8 mouse cellular contexts compared by ENCODE assay signal in the genomic region with DNA sequence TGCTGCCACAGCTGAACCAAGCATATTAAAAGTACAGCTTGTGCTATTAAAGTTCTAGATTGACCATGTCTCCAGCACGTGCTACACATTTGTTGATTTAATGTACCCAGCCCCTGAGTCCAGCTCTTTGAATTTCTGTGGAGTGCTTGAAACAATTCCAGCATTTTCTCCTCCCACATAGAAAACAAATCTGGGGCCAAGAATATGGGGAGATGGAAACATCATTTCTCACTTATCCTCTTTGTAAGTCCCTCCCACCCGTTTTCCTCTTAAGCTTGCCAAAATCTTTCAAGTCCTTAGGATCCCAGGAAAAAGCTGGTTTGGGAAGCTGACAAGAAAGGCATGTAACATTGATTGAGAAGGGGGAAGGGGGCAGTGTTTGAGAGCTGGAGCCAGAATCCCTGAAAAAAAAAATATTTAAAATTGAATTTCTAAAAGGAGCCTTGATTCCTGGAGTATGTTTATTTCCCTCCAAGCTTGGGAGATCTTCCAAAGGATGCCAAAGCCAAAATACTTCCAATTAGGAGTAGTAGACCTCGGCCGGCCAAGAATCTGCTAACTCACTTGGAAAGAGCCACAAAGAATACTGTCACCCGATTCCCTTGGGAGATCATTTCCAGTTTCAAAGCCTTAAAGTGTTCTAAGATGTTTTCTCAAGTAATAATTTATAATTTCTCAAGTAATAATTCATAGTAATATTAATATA.
DNase-seq lines count a peak whose midpoint lies in the region; ATAC-seq lines count a peak whose summit lies in the region.
"Had no signal": no experiment of that assay in that cellular context is flagged by ENCODE, and none has a peak within 500 bp of the region (broad histone marks: within the 10 kb centered on the region; RNA-seq: fewer than 3 reads in every experiment).

No protein-coding gene starts in this region.

- H3K36me3 ChIP-seq in embryonic facial prominence, embryonic 15.5 days, result no peaks in the 10 kb centered on the region
- no peaks in the 10 kb centered on the region for H3K36me3 ChIP-seq in lung, embryonic 15.5 days
- H3K36me3 ChIP-seq in hindbrain, embryonic 10.5 days, result no peaks in the 10 kb centered on the region

- H3K4me2 ChIP-seq in embryonic facial prominence, embryonic 15.5 days (replicated peaks), result no peak overlapping the region
- H3K4me2 ChIP-seq in lung, embryonic 15.5 days, result no peak overlapping the region

- H3K9ac ChIP-seq in embryonic facial prominence, embryonic 15.5 days, result no peak overlapping the region
- no peak overlapping the region for H3K9ac ChIP-seq in lung, embryonic 15.5 days
- H3K9ac ChIP-seq: liver, embryonic 14.5 days had no signal

- H3K4me1 ChIP-seq in embryonic facial prominence, embryonic 15.5 days, result peaks cover 5% of the 10 kb centered on the region; the same call in 1 of the 2 replicates
- H3K4me1 ChIP-seq in lung, embryonic 15.5 days, result peaks cover 12% of the 10 kb centered on the region
- H3K4me1 ChIP-seq in hindbrain, embryonic 10.5 days (replicated peaks), result no peaks in the 10 kb centered on the region

- peak; percentile 9 to 10 for DNase-seq in left cerebral cortex, adult 18-20 months (ENCODE audit: low spot score in 2 of 2)
- DNase-seq in left cerebral cortex, adult 11 months (ENCODE audit: low spot score), result no peak
- peak; percentile 32 for DNase-seq in heart, postnatal 4 days
- no peak for DNase-seq in adrenal gland, postnatal 10 days
- no peak for DNase-seq in hindbrain, embryonic 10.5 days (ENCODE audit: low spot score)

- H3K27me3 ChIP-seq in embryonic facial prominence, embryonic 15.5 days, result no peaks in the 10 kb centered on the region
- H3K27me3 ChIP-seq in lung, embryonic 15.5 days, result no peaks in the 10 kb centered on the region
- no peaks in the 10 kb centered on the region for H3K27me3 ChIP-seq in hindbrain, embryonic 10.5 days (ENCODE audit: insufficient read depth, poor library complexity, severe bottlenecking)

- H3K9me3 ChIP-seq in embryonic facial prominence, embryonic 15.5 days (replicated peaks), result no peaks in the 10 kb centered on the region
- H3K9me3 ChIP-seq in lung, embryonic 15.5 days, result no peaks in the 10 kb centered on the region
- H3K9me3 ChIP-seq in hindbrain, embryonic 10.5 days, result no peaks in the 10 kb centered on the region

- H3K4me3 ChIP-seq in embryonic facial prominence, embryonic 15.5 days (replicated peaks), result no peak overlapping the region
- H3K4me3 ChIP-seq in lung, embryonic 15.5 days, result no peak overlapping the region
- H3K4me3 ChIP-seq in hindbrain, embryonic 10.5 days, result no peak overlapping the region

- ATAC-seq in embryonic facial prominence, embryonic 15.5 days (ENCODE audit: insufficient number of reproducible peaks, low FRiP score, low TSS enrichment, low read depth), result peak; percentile 83
- ATAC-seq in lung, embryonic 15.5 days (ENCODE audit: borderline replicate concordance, extremely low read depth, low FRiP score, low TSS enrichment), result peak; percentile 87

- WGBS in embryonic facial prominence, embryonic 15.5 days, result 32% methylated on average over 5 of the region's 5 CpGs
- 31% methylated on average over 5 of the region's 5 CpGs for WGBS in lung, embryonic 15.5 days
- WGBS in hindbrain, embryonic 10.5 days, result 89% methylated on average over 5 of the region's 5 CpGs

- peak overlapping the region; percentile 76 for H3K27ac ChIP-seq in embryonic facial prominence, embryonic 15.5 days (replicated peaks)
- H3K27ac ChIP-seq in lung, embryonic 15.5 days, result peak overlapping the region; percentile 65
- H3K27ac ChIP-seq in hindbrain, embryonic 10.5 days, result no peak overlapping the region
- H3K27ac ChIP-seq: liver, embryonic 14.5 days had no signal

Comparison
In these comparisons a context has a peak if more than half of its experiments do, and no peak if none do; other contexts are left out.
1. DNase-seq: peak in left cerebral cortex, adult 18-20 months (2 of 2) and heart, postnatal 4 days (single experiment); none in left cerebral cortex, adult 11 months (single experiment), adrenal gland, postnatal 10 days (single experiment) and hindbrain, embryonic 10.5 days (single experiment).